Mouse (Mus musculus): Measurements from ENCODE around the gene Prss32.

Prss32 gene

DNA sequence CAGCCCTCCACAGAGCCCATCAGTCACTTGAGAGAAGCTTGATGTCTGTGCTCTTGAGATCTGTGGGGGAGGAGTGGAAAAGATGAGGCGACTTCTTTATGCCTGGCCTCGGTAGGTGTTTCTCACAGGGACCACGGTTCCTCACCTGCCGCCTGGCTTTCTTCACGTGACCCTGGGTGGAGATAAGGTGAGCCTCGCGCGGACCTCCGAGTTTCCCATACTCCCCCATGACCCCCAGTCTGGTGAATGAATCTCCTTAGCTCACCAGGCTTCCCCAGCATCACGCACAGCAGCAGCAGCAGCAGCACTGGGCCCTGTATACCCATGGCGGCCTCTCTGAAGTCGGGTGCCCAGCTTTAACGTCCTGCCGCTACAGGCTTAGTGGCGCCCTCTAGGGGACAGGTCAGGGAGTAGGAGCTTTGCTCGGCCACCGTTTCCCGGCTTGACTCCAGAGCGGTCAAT lies at the start of gene Prss32, which contains the start of gene Prss41:
Gene Prss32, plus strand, starts transcription at position 44 of the 462 bp plus-strand sequence.
Gene Prss41, minus strand, starts transcription at position 361 of the 462 bp plus-strand sequence.
- DNase-seq (ENCODE audit: low read depth, low spot score): no peak

DNA sequence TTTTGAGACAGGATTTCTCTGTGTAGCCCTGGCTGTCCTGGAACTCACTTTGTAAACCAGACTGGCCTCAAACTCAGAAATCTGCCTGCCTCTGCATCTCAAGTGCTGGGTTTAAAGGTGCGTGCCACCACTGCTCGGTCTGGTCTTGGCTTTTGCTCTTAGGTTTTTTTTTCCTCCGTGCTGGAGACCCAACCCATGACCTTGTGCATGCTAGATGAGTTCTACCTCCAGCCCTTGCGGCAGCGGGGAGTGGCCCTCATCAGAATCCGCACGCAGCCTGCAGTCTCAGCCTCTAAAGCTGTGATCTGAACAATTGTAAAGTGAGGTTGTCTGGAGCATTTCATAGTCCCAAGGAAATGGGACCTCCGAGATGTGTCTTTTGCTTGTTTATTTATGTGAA lies 48.3 kb upstream of the Prss32 start:
- DNase-seq (ENCODE audit: low read depth, low spot score): no peak

DNA sequence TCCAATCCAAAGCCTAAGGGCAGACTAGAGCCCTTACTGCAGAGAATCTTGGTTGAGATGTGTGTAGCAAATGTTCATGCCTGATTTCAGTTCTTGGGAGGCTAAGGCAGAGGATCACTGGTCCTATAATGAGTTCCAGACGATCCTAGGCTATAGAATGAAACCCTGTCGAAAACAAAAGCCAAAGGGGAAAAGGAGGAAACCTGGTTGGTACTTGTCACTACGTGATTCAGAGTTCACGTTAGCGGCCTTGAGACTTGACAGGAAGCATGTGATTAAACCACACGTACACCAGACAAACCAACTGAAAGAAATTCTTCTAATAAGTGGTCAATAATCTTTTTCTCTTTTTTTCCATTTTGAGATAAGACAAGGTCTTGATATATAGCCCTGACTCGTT lies 46.3 kb upstream of the Prss32 start:
- no peak for DNase-seq (ENCODE audit: low read depth, low spot score)

DNA sequence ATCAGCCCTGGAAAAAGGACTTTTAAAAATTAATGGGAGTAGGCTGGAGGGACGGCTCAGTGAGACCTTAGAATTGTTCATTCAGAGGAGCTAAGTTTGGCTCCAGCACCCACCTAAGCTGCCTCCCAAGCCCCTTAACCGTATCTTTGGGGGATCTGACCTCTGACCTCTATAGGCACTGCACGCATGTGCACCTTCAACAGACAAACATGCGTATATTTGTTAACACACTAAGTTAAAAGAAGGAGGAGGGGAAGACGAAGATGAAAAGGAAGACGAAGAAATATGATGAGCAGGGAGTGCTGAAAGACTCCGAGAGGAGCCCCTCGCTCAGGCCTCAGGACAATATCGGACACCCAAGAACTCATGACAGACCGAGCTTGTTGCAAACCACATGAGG lies 42.0 kb upstream of the Prss32 start:
- DNase-seq (ENCODE audit: low read depth, low spot score): no peak

DNA sequence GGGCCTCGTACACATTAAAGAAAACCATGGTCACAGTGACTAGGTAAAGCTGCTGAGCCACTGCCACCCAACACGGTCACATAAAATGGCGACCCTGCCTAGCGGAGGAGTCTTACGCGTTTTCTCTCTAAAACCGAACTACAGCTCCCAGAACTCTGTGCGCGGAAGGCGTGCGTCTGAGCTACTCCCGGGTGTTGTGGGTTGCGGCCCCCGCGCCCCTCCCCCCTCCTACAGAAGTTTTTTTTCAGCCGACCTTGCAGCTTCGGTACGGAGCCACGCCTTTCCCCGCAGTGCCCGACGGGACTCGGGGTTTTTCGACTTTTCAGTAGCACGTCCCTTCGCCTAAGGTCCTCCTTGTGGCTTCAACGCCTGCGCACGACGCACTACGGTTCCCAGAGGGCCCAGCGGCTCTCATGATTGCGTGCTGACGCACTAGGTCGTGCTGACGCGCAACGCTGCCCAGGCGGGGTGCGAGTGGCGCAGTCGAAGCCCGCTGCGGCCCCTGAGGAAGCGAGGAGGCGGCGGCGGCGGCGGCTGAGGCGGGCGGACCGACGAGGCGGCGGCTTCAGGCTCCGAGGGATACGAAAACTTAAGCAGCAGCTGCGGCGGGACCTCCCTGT lies 40.8 kb upstream of the Prss32 start:
- DNase-seq (ENCODE audit: low read depth, low spot score): peak; percentile 100

DNA sequence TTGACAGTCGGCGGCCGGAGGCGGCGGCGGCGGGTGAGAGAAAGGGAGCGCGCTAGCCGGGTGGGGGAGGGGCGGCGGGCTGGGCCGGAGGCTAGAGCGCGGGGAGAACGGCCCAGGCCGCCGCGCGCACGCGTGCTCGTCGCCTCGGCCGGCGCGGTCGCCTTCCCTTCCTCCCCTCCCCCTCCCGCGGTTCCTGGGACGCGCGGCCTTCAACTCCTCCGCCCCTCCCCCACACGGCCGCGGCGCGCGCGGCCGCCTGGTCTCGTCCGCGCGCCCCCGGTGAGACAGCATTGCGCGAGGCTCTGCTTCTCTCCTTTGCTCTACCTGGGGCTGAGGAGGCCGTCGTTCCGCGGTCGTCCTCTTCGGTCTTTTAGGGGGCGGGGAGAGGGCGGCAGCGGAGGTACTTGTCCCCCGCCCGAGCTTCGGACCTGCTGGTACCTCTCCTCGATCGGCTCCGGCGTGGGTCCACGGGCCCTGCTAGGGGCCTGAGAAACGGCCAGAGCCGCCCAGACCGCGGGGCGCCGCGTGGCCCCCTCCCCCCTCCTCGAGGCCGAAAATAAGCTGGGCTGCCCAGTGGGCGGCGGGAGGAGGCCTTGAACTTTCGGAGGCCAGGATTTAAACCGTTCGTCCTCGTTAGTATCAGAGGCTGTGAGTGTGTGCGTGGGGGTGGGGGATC lies 40.2 kb upstream of the Prss32 start:
- peak; percentile 75 for DNase-seq (ENCODE audit: low read depth, low spot score)

DNA sequence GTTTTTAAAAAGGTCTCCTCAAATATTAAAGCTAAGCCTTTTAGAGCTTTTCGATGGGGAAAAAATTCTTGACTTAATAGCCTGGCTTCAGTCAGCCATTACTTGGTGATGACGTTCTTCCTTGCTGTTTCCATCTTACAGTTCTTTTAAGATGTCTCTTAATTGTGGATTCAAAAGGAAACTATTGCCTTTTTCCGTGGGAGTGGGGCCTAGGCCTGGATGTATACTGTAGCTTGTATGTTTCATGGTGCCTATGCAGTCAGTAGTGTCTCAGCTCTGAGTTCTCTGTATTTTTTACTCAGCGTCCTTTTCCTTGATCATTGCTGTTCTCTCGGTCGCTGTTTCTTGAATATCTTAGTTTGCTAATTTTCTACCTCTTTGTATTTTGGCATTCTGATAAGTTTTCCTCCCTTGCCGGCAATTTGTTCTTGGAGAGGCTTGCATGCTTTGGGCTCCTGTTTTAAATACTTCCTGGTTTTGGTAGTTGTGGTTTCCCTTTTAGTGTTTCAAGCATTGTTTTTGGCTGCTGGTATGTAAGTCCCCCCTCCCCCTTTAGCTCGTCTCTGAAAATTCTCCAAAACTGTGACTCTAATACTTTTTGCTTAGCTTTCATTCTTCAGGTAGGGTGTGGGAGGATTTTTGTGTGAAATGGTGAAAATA lies 39.1 kb upstream of the Prss32 start:
- DNase-seq (ENCODE audit: low read depth, low spot score): no peak

DNA sequence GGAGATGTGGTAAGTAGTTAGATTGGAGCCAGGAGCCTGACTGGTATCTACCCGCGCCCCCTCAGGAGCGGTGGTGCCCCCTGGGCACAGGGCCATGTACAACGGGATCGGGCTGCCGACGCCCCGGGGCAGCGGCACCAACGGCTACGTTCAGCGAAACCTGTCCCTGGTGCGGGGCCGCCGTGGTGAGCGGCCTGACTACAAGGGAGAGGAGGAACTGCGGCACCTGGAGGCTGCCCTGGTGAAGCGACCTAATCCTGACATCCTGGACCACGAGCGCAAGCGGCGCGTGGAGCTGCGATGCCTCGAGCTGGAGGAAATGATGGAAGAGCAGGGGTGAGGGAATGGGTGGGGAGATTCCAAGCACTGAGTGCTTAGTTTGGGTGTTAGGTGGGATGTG lies 36.8 kb upstream of the Prss32 start:
- DNase-seq (ENCODE audit: low read depth, low spot score): no peak

DNA sequence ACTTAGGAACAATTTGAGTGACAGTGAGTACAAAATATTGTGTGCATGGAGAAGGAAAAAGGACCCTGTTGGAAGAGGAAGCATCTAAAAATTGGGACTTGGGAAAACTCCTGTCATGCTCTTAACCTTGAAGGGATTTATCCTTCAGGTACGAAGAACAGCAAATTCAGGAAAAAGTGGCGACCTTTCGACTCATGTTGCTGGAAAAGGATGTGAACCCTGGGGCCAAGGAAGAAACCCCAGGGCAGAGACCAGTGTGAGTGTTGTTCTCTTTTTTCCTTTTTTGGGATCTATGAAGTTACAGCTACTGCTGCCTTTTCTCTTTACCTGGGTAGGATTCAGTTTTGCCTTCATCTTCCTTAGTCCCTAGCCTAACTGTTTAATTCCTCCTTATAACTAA lies 35.7 kb upstream of the Prss32 start:
- no peak for DNase-seq (ENCODE audit: low read depth, low spot score)

DNA sequence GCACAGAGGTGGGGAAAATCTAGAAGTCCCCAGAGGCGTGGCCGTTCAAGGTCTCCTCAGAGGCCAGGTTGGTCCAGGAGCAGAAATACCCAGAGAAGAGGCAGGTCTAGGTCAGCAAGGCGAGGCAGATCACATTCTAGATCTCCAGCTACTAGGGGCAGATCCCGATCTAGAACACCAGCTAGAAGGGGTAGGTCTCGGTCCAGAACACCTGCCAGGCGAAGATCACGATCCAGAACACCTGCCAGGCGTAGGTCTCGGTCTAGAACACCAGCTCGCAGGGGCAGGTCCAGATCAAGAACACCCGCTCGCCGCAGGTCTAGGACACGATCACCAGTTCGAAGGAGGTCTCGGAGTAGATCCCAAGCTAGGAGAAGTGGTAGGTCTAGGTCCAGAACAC lies 28.0 kb upstream of the Prss32 start:
- DNase-seq (ENCODE audit: low read depth, low spot score): no peak

DNA sequence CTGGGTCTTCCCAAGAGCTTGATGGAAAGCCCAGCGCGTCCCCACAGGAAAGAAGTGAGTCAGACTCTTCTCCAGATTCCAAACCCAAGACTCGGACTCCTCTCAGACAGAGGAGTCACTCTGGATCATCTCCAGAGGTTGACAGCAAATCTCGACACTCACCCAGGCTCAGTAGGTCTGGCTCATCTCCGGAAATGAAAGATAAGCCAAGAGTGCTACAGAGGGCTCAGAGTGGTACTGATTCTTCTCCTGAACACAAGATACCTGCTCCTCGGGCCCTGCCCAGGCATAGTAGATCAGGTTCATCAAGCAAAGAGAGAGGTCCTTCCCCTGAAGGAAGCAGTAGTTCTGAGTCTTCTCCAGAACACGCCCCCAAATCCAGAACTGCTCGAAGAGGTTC lies 25.1 kb upstream of the Prss32 start:
- no peak for DNase-seq (ENCODE audit: low read depth, low spot score)

DNA sequence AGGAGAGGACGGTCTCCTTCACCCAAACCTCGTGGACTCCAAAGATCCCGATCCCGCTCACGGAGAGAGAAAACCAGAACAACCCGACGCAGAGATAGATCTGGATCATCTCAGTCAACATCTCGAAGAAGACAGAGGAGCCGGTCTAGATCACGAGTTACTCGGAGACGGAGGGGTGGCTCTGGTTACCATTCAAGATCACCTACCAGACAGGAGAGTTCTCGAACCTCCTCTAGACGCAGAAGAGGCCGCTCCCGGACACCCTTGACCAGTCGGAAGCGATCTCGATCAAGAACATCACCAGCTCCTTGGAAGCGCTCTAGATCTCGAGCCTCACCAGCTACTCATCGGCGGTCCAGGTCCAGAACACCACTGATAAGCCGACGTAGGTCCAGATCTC lies 24.4 kb upstream of the Prss32 start:
- no peak for DNase-seq (ENCODE audit: low read depth, low spot score)

DNA sequence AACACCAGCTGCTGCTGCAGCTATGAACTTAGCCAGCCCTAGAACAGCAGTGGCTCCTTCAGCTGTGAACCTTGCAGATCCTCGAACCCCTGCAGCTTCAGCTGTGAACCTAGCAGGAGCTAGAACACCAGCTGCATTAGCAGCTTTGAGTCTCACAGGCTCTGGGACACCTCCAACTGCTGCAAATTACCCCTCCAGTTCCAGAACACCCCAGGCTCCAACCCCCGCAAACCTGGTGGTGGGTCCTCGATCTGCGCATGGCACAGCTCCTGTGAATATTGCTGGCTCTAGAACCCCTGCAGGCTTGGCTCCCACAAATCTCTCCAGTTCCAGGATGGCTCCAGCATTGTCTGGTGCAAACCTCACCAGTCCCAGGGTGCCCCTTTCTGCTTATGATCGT lies 22.9 kb upstream of the Prss32 start:
- no peak for DNase-seq (ENCODE audit: low read depth, low spot score)

DNA sequence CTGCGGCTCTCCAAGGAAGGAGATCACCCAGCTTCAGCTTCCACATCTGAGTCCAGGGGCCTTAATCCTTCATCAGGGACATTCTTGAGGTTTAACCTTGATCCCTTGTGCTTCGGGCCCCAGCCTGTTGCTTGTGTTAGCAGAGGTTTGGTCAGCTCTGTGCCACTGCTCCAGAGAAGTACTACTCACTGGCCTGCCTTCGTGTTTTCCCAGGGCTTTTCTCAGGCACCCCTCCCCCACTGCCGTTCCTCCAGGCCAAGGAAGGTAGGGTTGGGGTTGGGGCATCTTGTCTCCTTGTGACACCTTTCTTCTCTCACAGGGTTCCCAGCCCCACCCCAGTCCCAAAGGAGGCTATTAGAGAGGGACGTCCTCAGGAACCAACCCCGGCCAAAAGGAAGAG lies 21.6 kb upstream of the Prss32 start:
- no peak for DNase-seq (ENCODE audit: low read depth, low spot score)

DNA sequence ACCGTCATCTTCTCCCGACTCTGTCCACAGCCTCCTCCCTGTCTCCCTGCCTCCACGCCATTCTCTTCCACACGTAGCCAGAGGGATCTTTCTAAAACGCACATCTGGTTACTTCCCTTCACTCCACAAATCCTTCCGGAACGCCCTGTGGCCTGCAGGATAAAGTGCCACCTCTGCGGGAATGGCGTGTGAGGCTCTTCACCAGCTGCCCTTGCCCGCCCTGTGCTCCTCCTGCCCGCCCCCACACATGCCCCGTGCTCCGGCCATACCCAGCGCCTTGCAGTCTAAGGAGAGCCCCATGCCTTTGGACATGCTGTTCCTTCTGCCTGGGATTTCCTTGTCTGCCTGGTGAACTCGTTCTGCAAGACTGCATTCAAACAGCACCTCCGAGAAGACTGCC lies 20.6 kb upstream of the Prss32 start:
- DNase-seq (ENCODE audit: low read depth, low spot score): no peak

DNA sequence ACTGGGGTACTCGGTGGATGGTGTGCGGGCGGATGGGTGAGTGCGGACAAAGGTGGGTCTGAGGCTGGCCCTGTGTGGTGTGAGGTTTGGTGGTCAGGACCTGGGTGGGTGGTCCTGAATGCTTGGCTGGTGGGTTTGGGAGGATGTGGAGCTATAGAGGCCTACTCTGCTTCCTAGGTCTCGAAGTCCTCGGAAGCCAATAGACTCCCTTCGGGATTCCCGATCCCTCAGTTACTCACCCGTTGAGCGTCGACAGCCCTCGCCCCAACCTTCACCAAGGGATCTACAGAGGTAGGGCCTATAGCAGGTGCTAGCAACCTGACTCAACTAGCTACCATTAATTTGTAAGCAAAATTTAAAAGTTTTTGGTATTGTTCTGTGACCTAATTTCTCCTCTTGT lies 20.0 kb upstream of the Prss32 start:
- no peak for DNase-seq (ENCODE audit: low read depth, low spot score)

DNA sequence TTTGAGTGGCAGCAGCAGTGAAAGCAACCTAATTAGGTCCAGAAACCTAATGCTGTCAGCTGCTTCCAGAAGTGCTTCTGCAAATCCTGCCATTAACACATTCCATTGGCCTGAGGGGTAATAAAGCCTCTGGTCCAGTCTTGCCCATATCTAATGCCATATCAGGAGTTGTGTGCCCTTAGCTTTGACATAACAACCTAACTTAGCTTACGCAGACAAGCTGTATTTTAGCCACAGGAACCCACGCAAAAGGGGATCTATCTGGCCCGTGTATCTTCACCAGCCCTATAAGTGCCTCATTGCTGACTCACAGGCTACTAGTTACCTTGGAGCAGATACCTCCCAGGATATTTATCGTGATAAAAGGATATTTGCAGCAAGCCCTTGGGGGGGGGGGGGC lies 18.1 kb upstream of the Prss32 start:
- peak; percentile 57 for DNase-seq (ENCODE audit: low read depth, low spot score)

DNA sequence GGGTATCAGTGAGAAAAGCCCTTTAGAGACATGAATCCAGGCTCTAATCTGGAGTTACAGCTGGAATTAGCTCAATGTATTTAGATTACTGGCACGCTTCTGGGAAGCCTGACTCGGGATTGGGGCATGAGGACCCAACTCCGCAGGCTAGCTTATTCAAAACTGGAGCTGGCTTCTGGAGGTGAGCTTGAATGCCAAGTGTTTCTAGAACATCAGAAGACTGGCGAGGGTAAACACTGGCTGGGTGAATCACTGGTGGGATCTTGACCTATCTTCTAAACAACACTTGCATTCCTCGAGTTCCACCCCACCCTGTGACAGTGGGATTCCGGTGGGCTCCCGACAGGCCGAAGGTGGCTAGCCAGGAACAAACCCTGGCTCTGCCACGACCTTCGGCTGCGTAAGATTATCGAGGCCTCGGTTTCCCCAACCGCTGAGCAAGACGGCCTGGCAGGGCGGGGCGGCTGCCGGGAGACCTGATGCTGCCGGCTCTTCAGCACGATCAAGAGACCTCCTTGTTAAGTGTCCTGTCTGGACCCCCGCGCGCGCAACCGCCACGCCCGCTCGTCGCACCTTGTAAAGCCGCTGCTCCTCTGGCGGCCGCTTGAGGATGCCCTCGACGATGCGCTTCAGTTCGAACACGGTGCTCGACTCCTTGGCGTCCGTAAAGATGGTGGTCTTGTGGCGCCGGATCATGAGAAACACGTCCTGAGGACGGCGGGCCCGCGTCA lies 15.2 kb upstream of the Prss32 start:
- DNase-seq (ENCODE audit: low read depth, low spot score): peak; percentile 30

DNA sequence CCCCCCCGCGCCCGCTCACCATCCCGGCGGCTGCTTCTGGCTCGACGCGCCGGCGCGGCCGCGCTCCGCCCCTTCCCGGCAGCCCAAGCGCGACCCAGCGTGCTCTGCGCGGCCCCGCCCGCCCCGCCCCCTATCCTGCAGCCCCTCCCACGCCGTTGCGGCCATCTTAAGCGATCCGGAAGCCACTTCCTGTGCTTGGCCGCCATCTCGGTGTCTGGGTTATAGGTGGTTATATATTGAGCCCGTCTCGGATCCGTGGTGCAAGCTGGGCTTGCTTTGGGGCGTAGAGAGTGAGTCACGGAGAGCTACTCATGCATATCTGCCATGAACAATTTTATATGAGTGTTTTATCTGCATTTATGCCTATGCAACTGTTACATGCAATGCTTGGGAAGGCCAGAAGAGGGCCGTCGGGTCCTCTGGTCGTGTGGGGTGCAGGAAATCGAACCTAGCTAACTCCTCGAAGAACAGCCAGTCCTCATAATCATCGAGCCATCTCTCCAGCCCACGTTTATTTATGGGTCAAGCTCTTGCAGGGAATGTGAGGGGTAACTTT lies 14.5 kb upstream of the Prss32 start, which contains the start of gene Elob:
Gene Elob, minus strand, starts transcription at position 73 of the 556 bp plus-strand sequence.
- peak; percentile 86 for DNase-seq (ENCODE audit: low read depth, low spot score)

DNA sequence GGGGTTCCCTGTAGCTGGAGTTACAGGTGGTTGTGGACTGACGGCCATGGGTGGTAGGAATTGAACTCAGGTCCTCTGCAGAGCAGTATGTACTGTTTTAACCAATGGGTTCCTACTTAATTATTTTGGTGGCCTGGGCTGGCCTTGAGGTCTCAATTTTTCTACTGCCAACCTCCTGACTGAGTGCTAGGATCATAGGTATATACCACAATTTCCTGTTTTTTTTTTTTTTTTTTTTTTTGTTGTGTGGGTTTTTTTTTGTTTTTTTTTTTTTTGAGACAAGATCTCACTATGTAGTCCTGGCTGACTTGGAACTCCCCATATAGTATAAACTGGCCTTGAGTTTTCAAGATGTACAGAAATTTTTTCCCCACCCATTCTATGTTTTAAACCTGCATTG lies 12.5 kb upstream of the Prss32 start:
- DNase-seq (ENCODE audit: low read depth, low spot score): no peak

DNA sequence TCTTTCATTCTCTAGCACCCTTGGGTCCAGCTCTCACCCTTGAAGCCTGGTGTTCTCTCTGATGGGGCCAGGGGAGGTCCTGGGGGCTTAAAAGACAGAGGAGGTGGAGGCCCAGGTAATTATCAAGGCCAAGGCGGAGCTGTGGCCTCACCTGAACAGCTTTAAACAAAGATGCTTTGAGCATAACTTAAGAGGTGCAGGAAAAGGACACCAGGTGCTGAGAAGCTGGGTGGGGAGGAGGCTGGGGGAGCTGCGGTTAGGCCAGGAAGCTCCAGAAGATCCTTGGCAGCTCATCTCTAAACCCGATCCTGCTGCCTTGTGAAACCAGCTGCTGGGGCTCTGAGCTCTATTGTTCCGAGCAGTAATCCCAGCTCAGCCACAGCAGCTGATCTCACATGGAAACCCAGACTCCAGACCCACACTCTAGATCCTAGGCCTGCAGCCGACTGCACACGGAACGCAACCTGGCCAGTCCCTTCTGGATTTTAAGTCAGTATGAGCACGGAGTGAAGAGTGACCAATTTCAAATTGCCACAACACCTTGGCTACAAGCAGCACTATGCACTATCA lies 7.6 kb upstream of the Prss32 start, which contains the start of gene Prss33:
Gene Prss33, minus strand, starts transcription at position 51 of the 570 bp plus-strand sequence.
- no peak for DNase-seq (ENCODE audit: low read depth, low spot score)
